Mouse (Mus musculus) forebrain, embryonic 10.5 days (tissue): Measurements from ENCODE around the gene Dtx3. TPM values are rescaled to one million over a fixed set of nuclear protein-coding genes. Genes with fewer than 3 reads are reported as not detected.

Experiments used
- polyA plus RNA-seq: library from polyadenylated mRNA; unstranded; fragments of >200 nt; fragmentation: Nextera tagmentation; extraction: Ambion mirVana; gene quantifications from 2 replicates; pipeline ENCODE4 v1.2.1, GENCODE M21; 2016

Gene Dtx3
- polyA plus RNA-seq, 1 experiment from 2014 or later: 106 TPM

Other genes with a start within 250 kb of the Dtx3 start
- gene Ctdsp2, start 217.0 kb downstream of the Dtx3 start, polyA plus RNA-seq: 42.3 and 42.5 TPM in 2 replicates
- gene Avil, start 195.0 kb downstream of the Dtx3 start, polyA plus RNA-seq: 0.06 and 0.10 TPM in 2 replicates
- 110 and 117 TPM in 2 replicates for gene Tsfm, start 164.9 kb downstream of the Dtx3 start, polyA plus RNA-seq
- 62.1 and 65.2 TPM in 2 replicates for gene Mettl1, start 154.3 kb downstream of the Dtx3 start, polyA plus RNA-seq
- gene Eef1akmt3, start 154.2 kb downstream of the Dtx3 start, polyA plus RNA-seq: 0.18 and 0.21 TPM in 2 replicates
- gene Cyp27b1, start 147.5 kb downstream of the Dtx3 start, polyA plus RNA-seq: 0.11 and 0.16 TPM in 2 replicates
- 1.1 and 1.2 TPM in 2 replicates for gene March9, start 135.5 kb downstream of the Dtx3 start, polyA plus RNA-seq
- 3,005 and 3,066 TPM in 2 replicates for gene Cdk4, start 132.2 kb downstream of the Dtx3 start, polyA plus RNA-seq
- gene Tspan31, start 125.5 kb downstream of the Dtx3 start, polyA plus RNA-seq: 188 and 190 TPM in 2 replicates
- gene Agap2, start 120.4 kb downstream of the Dtx3 start, polyA plus RNA-seq: 0.10 and 0.23 TPM in 2 replicates
- 54.2 and 57.6 TPM in 2 replicates for gene Os9, start 74.6 kb downstream of the Dtx3 start, polyA plus RNA-seq
- gene B4galnt1, start 30.5 kb downstream of the Dtx3 start, polyA plus RNA-seq: 4.0 and 5.0 TPM in 2 replicates
- gene Slc26a10, start 15.1 kb downstream of the Dtx3 start, polyA plus RNA-seq: 1.9 and 2.0 TPM in 2 replicates
- 23.7 and 25.7 TPM in 2 replicates for gene Arhgef25, start 5.6 kb downstream of the Dtx3 start, polyA plus RNA-seq
- gene Pip4k2c, start 15.9 kb upstream of the Dtx3 start, polyA plus RNA-seq: 21.3 and 21.4 TPM in 2 replicates
- 6.6 and 7.9 TPM in 2 replicates for gene Kif5a, start 67.6 kb upstream of the Dtx3 start, polyA plus RNA-seq
- gene Dctn2, start 70.6 kb upstream of the Dtx3 start, polyA plus RNA-seq: 192 and 206 TPM in 2 replicates
- 9.1 and 11.4 TPM in 2 replicates for gene Mbd6, start 93.3 kb upstream of the Dtx3 start, polyA plus RNA-seq
- gene Mars, start 116.1 kb upstream of the Dtx3 start, polyA plus RNA-seq: 191 and 202 TPM in 2 replicates
- 1.5 and 1.7 TPM in 2 replicates for gene Arhgap9, start 126.2 kb upstream of the Dtx3 start, polyA plus RNA-seq
- gene Gli1, start 146.2 kb upstream of the Dtx3 start, polyA plus RNA-seq: 7.0 and 7.9 TPM in 2 replicates
- 0.04 TPM in 1 of 2 replicates, not detected in the other for gene Inhbe, start 158.7 kb upstream of the Dtx3 start, polyA plus RNA-seq
- gene Inhbc, start 174.7 kb upstream of the Dtx3 start, polyA plus RNA-seq: not detected in 2 replicates
- 27.2 and 27.8 TPM in 2 replicates for gene R3hdm2, start 184.6 kb upstream of the Dtx3 start, polyA plus RNA-seq